Mouse (Mus musculus): ENCODE measurements around the gene Mpig6b.

- TF ChIP-seq POLR2A (IDR thresholded peaks at IDR 0.05; ENCODE audit: borderline replicate concordance, low read depth, low read length) (no peak), CTCF (IDR thresholded peaks at IDR 0.05; ENCODE audit: low read depth, low read length) (no peak)
These were observed 35.2 kb upstream of the Mpig6b start for GRCm38 (mm10) chr17:35101161-35101560.
